Mouse (Mus musculus): ENCODE measurements around the gene Kcnip1. TPM values are rescaled to one million over a fixed set of nuclear protein-coding genes. Genes with fewer than 3 reads are reported as not detected.

Kcnip1 gene
- polyA plus RNA-seq, 1 experiment from 2014 or later, result 2.0 TPM

Other genes starting within 250 kb of the Kcnip1 start
- gene Kcnmb1, start 30.1 kb downstream of the Kcnip1 start, polyA plus RNA-seq (2016; fragmentation: Nextera tagmentation; extraction: Ambion mirVana), result 0.09 and 0.13 TPM in 2 replicates
- gene Lcp2, start 53.8 kb upstream of the Kcnip1 start, polyA plus RNA-seq (2016; fragmentation: Nextera tagmentation; extraction: Ambion mirVana), result 1.4 and 1.5 TPM in 2 replicates
- gene 4930469K13Rik, start 105.4 kb upstream of the Kcnip1 start, polyA plus RNA-seq (2016; fragmentation: Nextera tagmentation; extraction: Ambion mirVana), result not detected in 2 replicates
- gene Foxi1, start 214.9 kb upstream of the Kcnip1 start, polyA plus RNA-seq (2016; fragmentation: Nextera tagmentation; extraction: Ambion mirVana), result 0.14 TPM in 1 of 2 replicates, not detected in the other